Mouse (Mus musculus): Measurements from ENCODE around the gene Padi4. TPM values are rescaled to one million over a fixed set of nuclear protein-coding genes. Genes with fewer than 3 reads are reported as not detected.

The Padi4 gene
- total and polyA plus RNA-seq, 2 experiments, result 0.09 to 0.12 TPM

- H3K27ac ChIP-seq (replicated peaks; ENCODE audit: insufficient read depth, low read depth, low read length), result no peak overlapping the region; the same call in 1 of the 2 replicates
- no peaks in the 10 kb centered on the region for H3K79me2 ChIP-seq (ENCODE audit: control insufficient read depth, insufficient read depth, low read length)
- peaks cover 6% of the 10 kb centered on the region; the same call in 1 of the 2 replicates for H3K36me3 ChIP-seq (ENCODE audit: control insufficient read depth, insufficient read depth, low read length)
- peak; percentile 68 for DNase-seq (ENCODE audit: extremely low read depth, low read depth, low spot score)
- no peak overlapping the region for H3K9ac ChIP-seq (ENCODE audit: low read depth, low read length)
- H3K4me3 ChIP-seq (ENCODE audit: insufficient read depth, low read depth, low read length), result no peak overlapping the region
- peak; percentile 99 for TF ChIP-seq CTCF (IDR thresholded peaks at IDR 0.05; ENCODE audit: low read depth, low read length)
- TF ChIP-seq POLR2A (IDR thresholded peaks at IDR 0.05; ENCODE audit: extremely low read depth, insufficient read depth, low read length), result no peak
- H3K27me3 ChIP-seq (ENCODE audit: control insufficient read depth, insufficient read depth, low read length), result no peaks in the 10 kb centered on the region
- 35% methylated on average over 29 of the region's 29 CpGs for WGBS
- peaks cover 5% of the 10 kb centered on the region for H3K4me1 ChIP-seq (ENCODE audit: control insufficient read depth, insufficient read depth, low read length)
Observed at GRCm38 (mm10) chr4:140713480-140714365, 60.3 kb downstream of the Padi4 start.

- no peak for TF ChIP-seq CTCF (IDR thresholded peaks at IDR 0.05; ENCODE audit: low read depth, low read length)
- TF ChIP-seq POLR2A (IDR thresholded peaks at IDR 0.05; ENCODE audit: extremely low read depth, insufficient read depth, low read length), result no peak
- peaks cover 2% of the 10 kb centered on the region; the same call in 1 of the 2 replicates for H3K36me3 ChIP-seq (ENCODE audit: control insufficient read depth, insufficient read depth, low read length)
- no peaks in the 10 kb centered on the region for H3K27me3 ChIP-seq (ENCODE audit: control insufficient read depth, insufficient read depth, low read length)
- no peak overlapping the region for H3K9ac ChIP-seq (ENCODE audit: low read depth, low read length)
- H3K4me3 ChIP-seq (ENCODE audit: insufficient read depth, low read depth, low read length), result no peak overlapping the region
- peaks cover 17% of the 10 kb centered on the region for H3K4me1 ChIP-seq (ENCODE audit: control insufficient read depth, insufficient read depth, low read length)
- H3K79me2 ChIP-seq (ENCODE audit: control insufficient read depth, insufficient read depth, low read length), result no peaks in the 10 kb centered on the region
- DNase-seq (ENCODE audit: extremely low read depth, low read depth, low spot score), result no peak
- WGBS, result 87% methylated on average over 5 of the region's 5 CpGs
- no peak overlapping the region for H3K27ac ChIP-seq (replicated peaks; ENCODE audit: insufficient read depth, low read depth, low read length)
Observed at GRCm38 (mm10) chr4:140711360-140711759, 62.7 kb downstream of the Padi4 start.

GRCm38 (mm10) chr4:140710781-140711180 lies 63.3 kb downstream of the Padi4 start:
- DNase-seq (ENCODE audit: extremely low read depth, low read depth, low spot score), result no peak
- no peak overlapping the region for H3K4me3 ChIP-seq (ENCODE audit: insufficient read depth, low read depth, low read length)
- H3K27me3 ChIP-seq (ENCODE audit: control insufficient read depth, insufficient read depth, low read length), result no peaks in the 10 kb centered on the region
- WGBS, result 92% methylated on average over 10 of the region's 10 CpGs
- H3K4me1 ChIP-seq (ENCODE audit: control insufficient read depth, insufficient read depth, low read length), result peaks cover 17% of the 10 kb centered on the region
- H3K27ac ChIP-seq (replicated peaks; ENCODE audit: insufficient read depth, low read depth, low read length), result no peak overlapping the region
- no peak overlapping the region for H3K9ac ChIP-seq (ENCODE audit: low read depth, low read length)
- H3K36me3 ChIP-seq (ENCODE audit: control insufficient read depth, insufficient read depth, low read length), result no peaks in the 10 kb centered on the region; the same call in 1 of the 2 replicates
- no peak for TF ChIP-seq POLR2A (IDR thresholded peaks at IDR 0.05; ENCODE audit: extremely low read depth, insufficient read depth, low read length)
- no peak for TF ChIP-seq CTCF (IDR thresholded peaks at IDR 0.05; ENCODE audit: low read depth, low read length)
- no peaks in the 10 kb centered on the region for H3K79me2 ChIP-seq (ENCODE audit: control insufficient read depth, insufficient read depth, low read length)

GRCm38 (mm10) chr4:140709617-140710016 lies 64.4 kb downstream of the Padi4 start:
- H3K79me2 ChIP-seq (ENCODE audit: control insufficient read depth, insufficient read depth, low read length), result peaks cover 2% of the 10 kb centered on the region; the same call in 1 of the 2 replicates
- no peak overlapping the region for H3K9ac ChIP-seq (ENCODE audit: low read depth, low read length)
- peaks cover 17% of the 10 kb centered on the region for H3K4me1 ChIP-seq (ENCODE audit: control insufficient read depth, insufficient read depth, low read length)
- H3K27me3 ChIP-seq (ENCODE audit: control insufficient read depth, insufficient read depth, low read length), result no peaks in the 10 kb centered on the region
- DNase-seq (ENCODE audit: extremely low read depth, low read depth, low spot score), result no peak
- WGBS, result 97% methylated on average over 10 of the region's 10 CpGs
- TF ChIP-seq POLR2A (IDR thresholded peaks at IDR 0.05; ENCODE audit: extremely low read depth, insufficient read depth, low read length), result no peak
- TF ChIP-seq CTCF (IDR thresholded peaks at IDR 0.05; ENCODE audit: low read depth, low read length), result no peak
- no peaks in the 10 kb centered on the region; the same call in 1 of the 2 replicates for H3K36me3 ChIP-seq (ENCODE audit: control insufficient read depth, insufficient read depth, low read length)
- no peak overlapping the region for H3K4me3 ChIP-seq (ENCODE audit: insufficient read depth, low read depth, low read length)
- H3K27ac ChIP-seq (replicated peaks; ENCODE audit: insufficient read depth, low read depth, low read length), result no peak overlapping the region

GRCm38 (mm10) chr4:140709111-140709510 lies 64.9 kb downstream of the Padi4 start:
- Histone ChIP-seq H3K27me3 (ENCODE audit: control insufficient read depth, insufficient read depth, low read length) (no peaks in the 10 kb centered on the region), H3K9ac (ENCODE audit: low read depth, low read length) (no peak overlapping the region), H3K36me3 (ENCODE audit: control insufficient read depth, insufficient read depth, low read length) (no peaks in the 10 kb centered on the region; the same call in 1 of the 2 replicates), H3K4me1 (ENCODE audit: control insufficient read depth, insufficient read depth, low read length) (peaks cover 14% of the 10 kb centered on the region), H3K4me3 (ENCODE audit: insufficient read depth, low read depth, low read length) (no peak overlapping the region), H3K27ac (replicated peaks; ENCODE audit: insufficient read depth, low read depth, low read length) (no peak overlapping the region), H3K79me2 (ENCODE audit: control insufficient read depth, insufficient read depth, low read length) (peaks cover 7% of the 10 kb centered on the region)
- no peak for DNase-seq (ENCODE audit: extremely low read depth, low read depth, low spot score)
- 92% methylated on average over 7 of the region's 7 CpGs for WGBS
- no peak for TF ChIP-seq CTCF (IDR thresholded peaks at IDR 0.05; ENCODE audit: low read depth, low read length)
- TF ChIP-seq POLR2A (IDR thresholded peaks at IDR 0.05; ENCODE audit: extremely low read depth, insufficient read depth, low read length), result no peak
